Mouse (Mus musculus) limb, embryonic 14.5 days (tissue): ENCODE measurements around the gene Mgarp. TPM values are rescaled to one million over a fixed set of nuclear protein-coding genes. Genes with fewer than 3 reads are reported as not detected.

Experiments used
- ATAC-seq: fragments of 200-750 bp; cut with Nextera tagmentation; 2 replicates; pipeline ENCODE4 v1.8.0; 2017; ENCODE audit warnings: low read depth, moderate number of reproducible peaks, moderate TSS enrichment; ENCODE audit not compliant: low FRiP score
- DNase-seq: peaks from one replicate; pipeline ENCODE4 v3.0.0-alpha.2; 2015; ENCODE audit warnings: low spot score
- H3K27ac ChIP-seq: fragments of 300-500 bp; sonication (generic); replicated peaks from 2 replicates; pipeline ENCODE4 v1.5.1; 2014; ENCODE audit warnings: low read depth, mild to moderate bottlenecking, low read length, moderate library complexity, mixed read lengths
- H3K27me3 ChIP-seq: fragments of 300-500 bp; sonication (generic); 2 replicates; pipeline ENCODE4 v1.6.1; 2014; ENCODE audit warnings: low read length, mixed read lengths; ENCODE audit not compliant: control insufficient read depth, insufficient read depth
- H3K36me3 ChIP-seq: fragments of 300-500 bp; sonication (generic); 2 replicates; pipeline ENCODE4 v1.6.1; 2014; ENCODE audit warnings: mild to moderate bottlenecking, low read length, moderate library complexity, mixed read lengths; ENCODE audit not compliant: control insufficient read depth, insufficient read depth
- H3K4me1 ChIP-seq: fragments of 300-500 bp; sonication (generic); 2 replicates; pipeline ENCODE4 v1.6.1; 2014; ENCODE audit warnings: antibody characterized with exemption, low read length, mixed read lengths; ENCODE audit not compliant: control insufficient read depth, insufficient read depth
- H3K4me2 ChIP-seq: fragments of 300-500 bp; sonication (generic); replicated peaks from 2 replicates; pipeline ENCODE4 v1.6.1; 2014; ENCODE audit warnings: low read depth, mild to moderate bottlenecking, low read length, moderate library complexity; ENCODE audit not compliant: severe bottlenecking
- H3K4me3 ChIP-seq: fragments of 300-500 bp; sonication (generic); replicated peaks from 2 replicates; pipeline ENCODE4 v1.5.1; 2014; ENCODE audit warnings: low read length
- H3K9ac ChIP-seq: fragments of 300-500 bp; sonication (generic); 2 replicates; pipeline ENCODE4 v1.6.1; 2014; ENCODE audit warnings: mild to moderate bottlenecking, low read depth, low read length, moderate library complexity; ENCODE audit not compliant: severe bottlenecking
- H3K9me3 ChIP-seq: fragments of 300-500 bp; sonication (generic); 2 replicates; pipeline ENCODE4 v1.6.1; 2016; ENCODE audit warnings: low read length; ENCODE audit not compliant: control insufficient read depth
- POLR2A ChIP-seq: fragments of 200-500 bp; IDR thresholded peaks from 2 replicates; pipeline ENCODE4 v1.8.0; 2012; ENCODE audit warnings: inconsistent platforms, mild to moderate bottlenecking, moderate library complexity, borderline replicate concordance; ENCODE audit not compliant: insufficient read depth, insufficient read length; ENCODE audit errors: extremely low read depth
- WGBS: fragments of 180-500 bp; shearing (Covaris S2); extraction: QIAGEN DNeasy Blood & Tissue Kit; methylation state at CpG from one replicate; pipeline ENCODE4 v1.1.7; 2014; 5-methylcytosine and 5-hydroxymethylcytosine counted together
- polyA plus RNA-seq, 2 experiments: library from polyadenylated mRNA; depleted of rRNA in 1 of 2; stranded (reverse) in 1 of 2; unstranded in 1 of 2; fragments of >200 nt; fragmentation: Nextera tagmentation in 1 of 2; extraction: Ambion mirVana in 1 of 2; gene quantifications; 2 replicates each; pipeline versions ENCODE4 v1.2.1 to v1.2.3; 2012 to 2014

Gene Mgarp
- polyA plus RNA-seq, 2 experiments: 3.1 to 4.0 TPM

- no peak for TF ChIP-seq POLR2A
- no peak for ATAC-seq
- DNase-seq: no peak
- H3K27ac ChIP-seq: no peak overlapping the region
- H3K36me3 ChIP-seq: no peaks in the 10 kb centered on the region
- 64% methylated on average over 4 of the region's 4 CpGs for WGBS
- no peak overlapping the region for H3K9ac ChIP-seq
- no peak overlapping the region for H3K4me3 ChIP-seq
- no peaks in the 10 kb centered on the region for H3K27me3 ChIP-seq
- 0 out of 2 replicates have a peak, but pooled peaks cover 4% of the 10 kb centered on the region for H3K4me1 ChIP-seq
- no peaks in the 10 kb centered on the region for H3K9me3 ChIP-seq
- H3K4me2 ChIP-seq: no peak overlapping the region
Measured at GRCm38 (mm10) chr3:51368011-51368410, 28.5 kb downstream of the Mgarp start.

- no peak overlapping the region for H3K4me2 ChIP-seq
- H3K9ac ChIP-seq: no peak overlapping the region
- H3K9me3 ChIP-seq: no peaks in the 10 kb centered on the region
- DNase-seq (no peak), ATAC-seq (no peak)
- H3K4me1 ChIP-seq: 0 out of 2 replicates have a peak, but pooled peaks cover 4% of the 10 kb centered on the region
- H3K4me3 ChIP-seq: no peak overlapping the region
- H3K27me3 ChIP-seq: no peaks in the 10 kb centered on the region
- no peak for TF ChIP-seq POLR2A
- 55% methylated on average over 4 of the region's 4 CpGs for WGBS
- no peak overlapping the region for H3K27ac ChIP-seq
- H3K36me3 ChIP-seq: no peaks in the 10 kb centered on the region
Measured at GRCm38 (mm10) chr3:51366926-51367325, 29.6 kb downstream of the Mgarp start.

DNA sequence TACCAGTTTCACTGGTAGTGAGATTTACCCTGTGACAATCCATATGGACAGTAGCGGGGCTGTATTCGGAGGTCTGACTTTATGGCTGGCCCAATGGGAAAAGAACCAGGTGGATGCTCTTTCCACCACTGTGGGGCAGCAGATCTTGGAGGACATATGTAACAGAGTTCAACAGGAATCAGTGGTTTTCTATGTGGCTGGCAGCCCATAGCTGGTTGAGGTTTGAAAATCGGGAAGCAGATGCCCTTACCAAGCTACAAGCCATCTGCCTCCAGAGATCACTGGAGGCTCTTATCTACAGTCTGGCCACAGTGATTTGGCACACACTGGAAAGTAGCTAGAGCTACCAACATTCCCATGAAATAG, 31.0 kb downstream of the Mgarp start:
- no peaks in the 10 kb centered on the region for H3K36me3 ChIP-seq
- H3K4me2 ChIP-seq: peak overlapping the region; percentile 58
- ATAC-seq (no peak), DNase-seq (no peak)
- H3K9me3 ChIP-seq: no peaks in the 10 kb centered on the region
- 9% methylated on average over 3 of the region's 3 CpGs for WGBS
- TF ChIP-seq POLR2A: no peak
- 0 out of 2 replicates have a peak, but pooled peaks cover 4% of the 10 kb centered on the region for H3K4me1 ChIP-seq
- peak overlapping the region; percentile 43 for H3K4me3 ChIP-seq
- no peak overlapping the region for H3K9ac ChIP-seq
- no peaks in the 10 kb centered on the region for H3K27me3 ChIP-seq
- H3K27ac ChIP-seq: no peak overlapping the region

GRCm38 (mm10) chr3:51364703-51365516, 31.6 kb downstream of the Mgarp start:
- Histone ChIP-seq H3K9me3 (no peaks in the 10 kb centered on the region), H3K4me2 (peak overlapping the region; percentile 58), H3K36me3 (no peaks in the 10 kb centered on the region), H3K9ac (peak overlapping the region; percentile 52), H3K27ac (no peak overlapping the region), H3K4me3 (peak overlapping the region; percentile 43), H3K4me1 (0 out of 2 replicates have a peak, but pooled peaks cover 4% of the 10 kb centered on the region), H3K27me3 (no peaks in the 10 kb centered on the region)
- ATAC-seq (peak; percentile 91), DNase-seq (peak; percentile 76)
- no peak for TF ChIP-seq POLR2A
- 4% methylated on average over 31 of the region's 31 CpGs for WGBS

GRCm38 (mm10) chr3:51361066-51361465, 35.5 kb downstream of the Mgarp start:
- DNase-seq: no peak
- Histone ChIP-seq H3K36me3 (no peaks in the 10 kb centered on the region), H3K4me2 (0 out of 2 replicates have a peak overlapping the region, but pooled peaks have one; percentile 5), H3K27ac (no peak overlapping the region), H3K9me3 (no peaks in the 10 kb centered on the region), H3K27me3 (no peaks in the 10 kb centered on the region), H3K9ac (no peak overlapping the region), H3K4me3 (no peak overlapping the region), H3K4me1 (0 out of 2 replicates have a peak, but pooled peaks cover 4% of the 10 kb centered on the region)
- 14% methylated on average over 9 of the region's 9 CpGs for WGBS
- TF ChIP-seq POLR2A: no peak
- no peak for ATAC-seq
